Mouse (Mus musculus): ENCODE data around the gene Cdc42ep5. TPM values are rescaled to one million over a fixed set of nuclear protein-coding genes. Genes with fewer than 3 reads are reported as not detected.
"Not testable (repeated sequence)": the region's sequence is repeated elsewhere in the genome, so short reads cannot be mapped to it uniquely, and the experiment has no call there.

The Cdc42ep5 gene
- 83.5 and 84.5 TPM in 2 replicates for polyA plus RNA-seq (2015; fragmentation: Nextera tagmentation; extraction: Ambion mirVana)

- no peaks in the 10 kb centered on the region for H3K36me3 ChIP-seq (ENCODE audit: control insufficient read depth, insufficient read depth, low read length)
- peak within 1 kb of the TSS; percentile 91 for H3K27ac ChIP-seq (ENCODE audit: low read length)
- H3K4me2 ChIP-seq (ENCODE audit: low read depth, low read length) = peak within 1 kb of the TSS; percentile 85
- no peaks in the 10 kb centered on the region for H3K27me3 ChIP-seq (replicated peaks; ENCODE audit: control insufficient read depth, insufficient read depth, low read length)
- peak within 1 kb of the TSS; percentile 75 for H3K4me3 ChIP-seq (ENCODE audit: low read length)
- no peaks in the 10 kb centered on the region for H3K9me3 ChIP-seq (ENCODE audit: control insufficient read depth, low read length)
- peak; percentile 85 for ATAC-seq
- H3K9ac ChIP-seq (ENCODE audit: low read depth, low read length) = peak within 1 kb of the TSS; percentile 80
- 2% methylated on average over 19 of the region's 20 CpGs for WGBS
- H3K4me1 ChIP-seq (ENCODE audit: control insufficient read depth, insufficient read depth, low read length) = peaks cover 20% of the 10 kb centered on the region
Observed at GRCm38 (mm10) chr7:4164090-4164910, at the start of gene Cdc42ep5. Cdc42ep5 (minus strand) TSS chr7:4164860.

- not testable (repeated sequence) for H3K4me1 ChIP-seq (ENCODE audit: control insufficient read depth, insufficient read depth, low read length); H3K27me3 ChIP-seq (replicated peaks; ENCODE audit: control insufficient read depth, insufficient read depth, low read length); ATAC-seq; H3K27ac ChIP-seq (ENCODE audit: low read length); H3K9me3 ChIP-seq (ENCODE audit: control insufficient read depth, low read length); H3K4me3 ChIP-seq (ENCODE audit: low read length); H3K4me2 ChIP-seq (ENCODE audit: low read depth, low read length); H3K36me3 ChIP-seq (ENCODE audit: control insufficient read depth, insufficient read depth, low read length); H3K9ac ChIP-seq (ENCODE audit: low read depth, low read length)
Observed at GRCm38 (mm10) chr7:4213436-4213835, 48.8 kb upstream of the Cdc42ep5 start.

GRCm38 (mm10) chr7:4208626-4209025, 44.0 kb upstream of the Cdc42ep5 start:
- Histone ChIP-seq H3K4me2 (ENCODE audit: low read depth, low read length) (no peak overlapping the region), H3K9me3 (ENCODE audit: control insufficient read depth, low read length) (no peaks in the 10 kb centered on the region), H3K9ac (ENCODE audit: low read depth, low read length) (no peak overlapping the region), H3K27ac (ENCODE audit: low read length) (no peak overlapping the region), H3K4me1 (ENCODE audit: control insufficient read depth, insufficient read depth, low read length) (no peaks in the 10 kb centered on the region), H3K4me3 (ENCODE audit: low read length) (no peak overlapping the region), H3K36me3 (ENCODE audit: control insufficient read depth, insufficient read depth, low read length) (no peaks in the 10 kb centered on the region), H3K27me3 (replicated peaks; ENCODE audit: control insufficient read depth, insufficient read depth, low read length) (no peaks in the 10 kb centered on the region)
- 32% methylated on average over 2 of the region's 2 CpGs for WGBS
- ATAC-seq = no peak

GRCm38 (mm10) chr7:4207126-4207525, 42.5 kb upstream of the Cdc42ep5 start:
- H3K36me3 ChIP-seq (ENCODE audit: control insufficient read depth, insufficient read depth, low read length) = no peaks in the 10 kb centered on the region
- no peak overlapping the region for H3K9ac ChIP-seq (ENCODE audit: low read depth, low read length)
- WGBS = 82% methylated on average over 1 of the region's 1 CpGs
- no peak overlapping the region for H3K4me3 ChIP-seq (ENCODE audit: low read length)
- no peaks in the 10 kb centered on the region for H3K27me3 ChIP-seq (replicated peaks; ENCODE audit: control insufficient read depth, insufficient read depth, low read length)
- no peaks in the 10 kb centered on the region for H3K9me3 ChIP-seq (ENCODE audit: control insufficient read depth, low read length)
- H3K4me1 ChIP-seq (ENCODE audit: control insufficient read depth, insufficient read depth, low read length) = no peaks in the 10 kb centered on the region
- no peak for ATAC-seq
- no peak overlapping the region for H3K4me2 ChIP-seq (ENCODE audit: low read depth, low read length)
- H3K27ac ChIP-seq (ENCODE audit: low read length) = no peak overlapping the region

- 45% methylated on average over 3 of the region's 3 CpGs for WGBS
- Histone ChIP-seq H3K9me3 (ENCODE audit: control insufficient read depth, low read length) (no peaks in the 10 kb centered on the region), H3K4me3 (ENCODE audit: low read length) (no peak overlapping the region), H3K4me1 (ENCODE audit: control insufficient read depth, insufficient read depth, low read length) (no peaks in the 10 kb centered on the region), H3K36me3 (ENCODE audit: control insufficient read depth, insufficient read depth, low read length) (no peaks in the 10 kb centered on the region), H3K4me2 (ENCODE audit: low read depth, low read length) (no peak overlapping the region), H3K27ac (ENCODE audit: low read length) (no peak overlapping the region), H3K27me3 (replicated peaks; ENCODE audit: control insufficient read depth, insufficient read depth, low read length) (no peaks in the 10 kb centered on the region), H3K9ac (ENCODE audit: low read depth, low read length) (no peak overlapping the region)
- no peak for ATAC-seq
Observed at GRCm38 (mm10) chr7:4178438-4178837, 13.8 kb upstream of the Cdc42ep5 start.

GRCm38 (mm10) chr7:4170193-4170938, 5.7 kb upstream of the Cdc42ep5 start:
- H3K36me3 ChIP-seq (ENCODE audit: control insufficient read depth, insufficient read depth, low read length) = no peaks in the 10 kb centered on the region
- no peak overlapping the region for H3K9ac ChIP-seq (ENCODE audit: low read depth, low read length)
- H3K4me1 ChIP-seq (ENCODE audit: control insufficient read depth, insufficient read depth, low read length) = peaks cover 6% of the 10 kb centered on the region; the same call in 1 of the 2 replicates
- peak overlapping the region; percentile 38; the same call in 1 of the 2 replicates for H3K27ac ChIP-seq (ENCODE audit: low read length)
- no peaks in the 10 kb centered on the region for H3K27me3 ChIP-seq (replicated peaks; ENCODE audit: control insufficient read depth, insufficient read depth, low read length)
- H3K4me2 ChIP-seq (ENCODE audit: low read depth, low read length) = no peak overlapping the region
- H3K9me3 ChIP-seq (ENCODE audit: control insufficient read depth, low read length) = no peaks in the 10 kb centered on the region
- H3K4me3 ChIP-seq (ENCODE audit: low read length) = no peak overlapping the region
- peak; percentile 79 for ATAC-seq
- 64% methylated on average over 6 of the region's 6 CpGs for WGBS

GRCm38 (mm10) chr7:4167098-4167497, 2.4 kb upstream of the Cdc42ep5 start:
- peak; percentile 65 for ATAC-seq

GRCm38 (mm10) chr7:4165286-4165685, 626 bp upstream of the Cdc42ep5 start:
- peak overlapping the region; percentile 75 for H3K4me3 ChIP-seq (ENCODE audit: low read length)
- peak overlapping the region; percentile 91 for H3K27ac ChIP-seq (ENCODE audit: low read length)
- ATAC-seq = peak; percentile 39
- peaks cover 20% of the 10 kb centered on the region for H3K4me1 ChIP-seq (ENCODE audit: control insufficient read depth, insufficient read depth, low read length)
- H3K36me3 ChIP-seq (ENCODE audit: control insufficient read depth, insufficient read depth, low read length) = no peaks in the 10 kb centered on the region
- H3K27me3 ChIP-seq (replicated peaks; ENCODE audit: control insufficient read depth, insufficient read depth, low read length) = no peaks in the 10 kb centered on the region
- H3K9me3 ChIP-seq (ENCODE audit: control insufficient read depth, low read length) = no peaks in the 10 kb centered on the region
- peak overlapping the region; percentile 85 for H3K4me2 ChIP-seq (ENCODE audit: low read depth, low read length)
- H3K9ac ChIP-seq (ENCODE audit: low read depth, low read length) = peak overlapping the region; percentile 60
- 11% methylated on average over 3 of the region's 3 CpGs for WGBS

More at GRCm38 (mm10) chr7:4167098-4167497, 2.4 kb upstream of the Cdc42ep5 start:
- Histone ChIP-seq H3K9ac (ENCODE audit: low read depth, low read length) (no peak overlapping the region), H3K9me3 (ENCODE audit: control insufficient read depth, low read length) (no peaks in the 10 kb centered on the region), H3K4me3 (ENCODE audit: low read length) (no peak overlapping the region), H3K27ac (ENCODE audit: low read length) (no peak overlapping the region), H3K4me1 (ENCODE audit: control insufficient read depth, insufficient read depth, low read length) (peaks cover 20% of the 10 kb centered on the region), H3K4me2 (ENCODE audit: low read depth, low read length) (no peak overlapping the region), H3K27me3 (replicated peaks; ENCODE audit: control insufficient read depth, insufficient read depth, low read length) (no peaks in the 10 kb centered on the region), H3K36me3 (ENCODE audit: control insufficient read depth, insufficient read depth, low read length) (no peaks in the 10 kb centered on the region)

- Histone ChIP-seq H3K9ac (ENCODE audit: low read depth, low read length) (peak overlapping the region; percentile 80), H3K4me2 (ENCODE audit: low read depth, low read length) (peak overlapping the region; percentile 85), H3K4me3 (ENCODE audit: low read length) (peak overlapping the region; percentile 75), H3K27ac (ENCODE audit: low read length) (peak overlapping the region; percentile 91), H3K27me3 (replicated peaks; ENCODE audit: control insufficient read depth, insufficient read depth, low read length) (no peaks in the 10 kb centered on the region), H3K9me3 (ENCODE audit: control insufficient read depth, low read length) (no peaks in the 10 kb centered on the region), H3K36me3 (ENCODE audit: control insufficient read depth, insufficient read depth, low read length) (no peaks in the 10 kb centered on the region), H3K4me1 (ENCODE audit: control insufficient read depth, insufficient read depth, low read length) (peaks cover 20% of the 10 kb centered on the region)
- ATAC-seq = peak; percentile 62
- whole genome bisulfite sequencing = under 1% methylated on average over 11 of the region's 11 CpGs
Observed at GRCm38 (mm10) chr7:4163571-4164072, 1.0 kb downstream of the Cdc42ep5 start.

All from intestine, embryonic 16.5 days (tissue).